Mouse (Mus musculus) stomach, embryonic 15.5 days (tissue): Measurements from ENCODE around the gene Ttc41. TPM values are rescaled to one million over a fixed set of nuclear protein-coding genes. Genes with fewer than 3 reads are reported as not detected.

Experiments used
- ATAC-seq: fragments of 200-750 bp; cut with Nextera tagmentation; 2 replicates; pipeline ENCODE4 v1.8.0; 2017; ENCODE audit warnings: low read depth, moderate number of reproducible peaks, moderate TSS enrichment; ENCODE audit not compliant: insufficient read depth, low FRiP score
- H3K27ac ChIP-seq: fragments of 300-500 bp; sonication (generic); 2 replicates; pipeline ENCODE4 v1.5.1; 2015; ENCODE audit warnings: mild to moderate bottlenecking, inconsistent platforms
- H3K27me3 ChIP-seq: fragments of 300-500 bp; sonication (generic); replicated peaks from 2 replicates; pipeline ENCODE4 v1.6.1; 2015; ENCODE audit warnings: inconsistent platforms
- H3K36me3 ChIP-seq: fragments of 300-500 bp; sonication (generic); 2 replicates; pipeline ENCODE4 v1.6.1; 2015; ENCODE audit warnings: inconsistent platforms
- H3K4me1 ChIP-seq: fragments of 300-500 bp; sonication (generic); 2 replicates; pipeline ENCODE4 v1.6.1; 2015; ENCODE audit warnings: inconsistent platforms
- H3K4me2 ChIP-seq: fragments of 300-500 bp; sonication (generic); 2 replicates; pipeline ENCODE4 v1.6.1; 2015; ENCODE audit warnings: mild to moderate bottlenecking, inconsistent platforms
- H3K4me3 ChIP-seq: fragments of 300-500 bp; sonication (generic); replicated peaks from 2 replicates; pipeline ENCODE4 v1.5.1; 2015; ENCODE audit warnings: inconsistent platforms
- H3K9ac ChIP-seq: fragments of 300-500 bp; sonication (generic); 2 replicates; pipeline ENCODE4 v1.6.1; 2015; ENCODE audit warnings: inconsistent platforms
- H3K9me3 ChIP-seq: fragments of 300-500 bp; sonication (generic); 2 replicates; pipeline ENCODE4 v1.6.1; 2016; ENCODE audit warnings: inconsistent platforms
- WGBS: fragments of 180-500 bp; shearing (Covaris S2); methylation state at CpG from one replicate; pipeline ENCODE4 v1.1.7; 2015; 5-methylcytosine and 5-hydroxymethylcytosine counted together
- polyA plus RNA-seq: library from polyadenylated mRNA; unstranded; fragments of >200 nt; fragmentation: Nextera tagmentation; extraction: Ambion mirVana; gene quantifications from 2 replicates; pipeline ENCODE4 v1.2.1, GENCODE M21; 2015

The Ttc41 gene
- polyA plus RNA-seq, 1 experiment from 2014 or later, result 1.6 TPM

DNA sequence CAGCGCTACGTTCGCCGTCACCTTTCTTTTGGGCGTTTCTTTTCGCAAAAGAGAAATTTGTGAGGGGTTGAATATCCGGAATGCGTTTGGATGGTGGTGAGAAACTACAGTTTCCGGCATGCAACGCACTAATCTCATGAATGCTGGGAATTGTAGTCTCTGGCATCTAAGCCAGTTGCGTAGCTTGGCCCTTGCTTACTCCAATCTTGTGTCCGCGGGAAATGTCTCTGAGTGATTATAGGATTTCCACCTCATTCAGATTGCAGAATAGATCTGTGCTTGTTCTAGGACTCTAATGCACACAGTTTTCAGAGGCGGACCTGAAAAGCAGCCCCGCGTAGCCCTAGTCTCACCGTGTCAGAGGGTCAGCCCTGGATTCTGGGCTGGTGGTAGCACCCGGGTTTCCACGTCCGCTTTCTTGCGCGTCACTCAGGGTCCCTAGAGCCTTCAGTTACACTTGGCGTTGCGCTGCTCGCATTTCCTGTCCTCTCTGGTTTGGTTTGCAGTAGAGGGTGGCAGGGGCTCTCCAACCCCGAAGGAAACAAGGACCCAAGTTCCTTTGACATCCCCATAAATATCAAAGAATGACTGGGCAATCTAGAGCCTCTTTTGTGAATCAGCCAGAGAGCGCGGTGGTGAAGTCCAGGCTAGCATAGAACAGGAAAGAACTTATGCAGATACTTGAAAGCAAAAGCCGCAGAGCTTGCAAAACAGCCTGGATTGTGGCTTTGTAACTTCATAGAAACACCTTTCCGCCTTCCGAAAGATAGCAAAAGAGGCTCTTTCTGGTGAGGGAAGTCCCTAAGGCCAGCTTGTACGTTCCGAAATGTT is 526 bp downstream of the Ttc41 start:
- Histone ChIP-seq H3K4me3 (peak overlapping the region; percentile 95), H3K9ac (peak overlapping the region; percentile 54), H3K4me2 (peak overlapping the region; percentile 80), H3K27me3 (no peaks in the 10 kb centered on the region), H3K9me3 (no peaks in the 10 kb centered on the region), H3K27ac (peak overlapping the region; percentile 96), H3K4me1 (peaks cover 28% of the 10 kb centered on the region), H3K36me3 (peaks cover 15% of the 10 kb centered on the region)
- WGBS, result 3% methylated on average over 33 of the region's 33 CpGs
- ATAC-seq, result peak; percentile 85

DNA sequence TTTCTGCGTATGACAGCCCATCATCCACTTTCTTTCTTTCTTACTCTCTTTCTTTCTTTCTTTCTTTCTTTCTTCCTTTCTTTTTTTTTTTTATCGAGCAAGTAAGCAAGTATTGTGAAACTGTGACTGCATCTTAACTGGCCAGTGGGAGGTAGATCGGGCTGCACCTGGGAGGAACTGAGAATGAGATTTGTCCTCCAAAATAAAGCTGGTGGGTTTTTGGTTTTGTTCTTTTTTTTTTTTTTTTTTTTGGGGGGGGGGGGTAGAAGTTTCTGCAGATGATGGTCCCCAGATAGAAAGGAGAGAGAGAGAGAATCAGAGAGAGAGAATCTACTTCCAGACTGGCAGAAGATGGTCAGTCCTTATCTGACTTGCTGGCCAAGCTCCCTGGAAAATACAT is 1.5 kb downstream of the Ttc41 start:
- ATAC-seq, result no peak
- Histone ChIP-seq H3K9me3 (no peaks in the 10 kb centered on the region), H3K27ac (peak overlapping the region; percentile 96; the same call in 1 of the 2 replicates), H3K4me2 (peak overlapping the region; percentile 80; the same call in 1 of the 2 replicates), H3K27me3 (no peaks in the 10 kb centered on the region), H3K4me3 (no peak overlapping the region), H3K36me3 (peaks cover 7% of the 10 kb centered on the region; the same call in 1 of the 2 replicates), H3K4me1 (peaks cover 21% of the 10 kb centered on the region; the same call in 1 of the 2 replicates), H3K9ac (no peak overlapping the region)
- WGBS, result 78% methylated on average over 3 of the region's 3 CpGs

GRCm38 (mm10) chr10:86712156-86712555 is 6.5 kb downstream of the Ttc41 start:
- H3K4me2 ChIP-seq, result no peak overlapping the region
- H3K36me3 ChIP-seq, result no peaks in the 10 kb centered on the region
- H3K9ac ChIP-seq, result no peak overlapping the region
- H3K4me3 ChIP-seq, result no peak overlapping the region
- no peaks in the 10 kb centered on the region for H3K4me1 ChIP-seq
- no peaks in the 10 kb centered on the region for H3K27me3 ChIP-seq
- H3K27ac ChIP-seq, result no peak overlapping the region
- WGBS, result 70% methylated on average over 3 of the region's 3 CpGs
- no peaks in the 10 kb centered on the region for H3K9me3 ChIP-seq
- no peak for ATAC-seq

- ATAC-seq, result peak; percentile 70
- H3K27ac ChIP-seq, result peak overlapping the region; percentile 49; the same call in 1 of the 2 replicates
- H3K4me3 ChIP-seq, result peak overlapping the region; percentile 26
- 2% methylated on average over 12 of the region's 12 CpGs for WGBS
- no peaks in the 10 kb centered on the region for H3K36me3 ChIP-seq
- no peaks in the 10 kb centered on the region for H3K27me3 ChIP-seq
- H3K4me2 ChIP-seq, result peak overlapping the region; percentile 69
- no peaks in the 10 kb centered on the region for H3K9me3 ChIP-seq
- no peak overlapping the region; the same call in 1 of the 2 replicates for H3K9ac ChIP-seq
- H3K4me1 ChIP-seq, result peaks cover 9% of the 10 kb centered on the region; the same call in 1 of the 2 replicates
These were observed 22.0 kb downstream of the Ttc41 start for GRCm38 (mm10) chr10:86727548-86727980.

DNA sequence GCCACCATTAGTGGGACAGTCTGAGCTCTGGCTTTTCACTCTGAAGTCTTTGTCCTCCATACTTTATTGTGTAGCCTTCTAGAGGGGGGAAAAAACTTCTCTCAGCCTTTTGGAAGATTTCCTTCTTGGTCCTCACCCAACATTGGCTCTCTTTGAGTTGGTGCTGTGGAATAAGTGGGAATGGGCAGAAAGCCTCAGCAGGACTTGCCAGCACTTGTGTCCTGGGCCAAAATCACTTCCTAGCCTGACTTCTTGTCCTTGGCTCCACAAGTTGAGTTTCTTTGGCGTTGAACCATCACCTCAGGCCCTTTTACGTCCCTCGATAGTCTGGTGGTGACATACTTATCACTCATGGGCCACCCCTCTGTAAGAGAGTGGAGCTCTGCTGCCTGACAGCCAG is 22.6 kb downstream of the Ttc41 start:
- Histone ChIP-seq H3K9me3 (no peaks in the 10 kb centered on the region), H3K27ac (no peak overlapping the region), H3K36me3 (no peaks in the 10 kb centered on the region), H3K4me2 (no peak overlapping the region), H3K27me3 (no peaks in the 10 kb centered on the region), H3K4me3 (no peak overlapping the region), H3K4me1 (peaks cover 9% of the 10 kb centered on the region; the same call in 1 of the 2 replicates), H3K9ac (no peak overlapping the region)
- WGBS, result 90% methylated on average over 3 of the region's 3 CpGs
- no peak for ATAC-seq

DNA sequence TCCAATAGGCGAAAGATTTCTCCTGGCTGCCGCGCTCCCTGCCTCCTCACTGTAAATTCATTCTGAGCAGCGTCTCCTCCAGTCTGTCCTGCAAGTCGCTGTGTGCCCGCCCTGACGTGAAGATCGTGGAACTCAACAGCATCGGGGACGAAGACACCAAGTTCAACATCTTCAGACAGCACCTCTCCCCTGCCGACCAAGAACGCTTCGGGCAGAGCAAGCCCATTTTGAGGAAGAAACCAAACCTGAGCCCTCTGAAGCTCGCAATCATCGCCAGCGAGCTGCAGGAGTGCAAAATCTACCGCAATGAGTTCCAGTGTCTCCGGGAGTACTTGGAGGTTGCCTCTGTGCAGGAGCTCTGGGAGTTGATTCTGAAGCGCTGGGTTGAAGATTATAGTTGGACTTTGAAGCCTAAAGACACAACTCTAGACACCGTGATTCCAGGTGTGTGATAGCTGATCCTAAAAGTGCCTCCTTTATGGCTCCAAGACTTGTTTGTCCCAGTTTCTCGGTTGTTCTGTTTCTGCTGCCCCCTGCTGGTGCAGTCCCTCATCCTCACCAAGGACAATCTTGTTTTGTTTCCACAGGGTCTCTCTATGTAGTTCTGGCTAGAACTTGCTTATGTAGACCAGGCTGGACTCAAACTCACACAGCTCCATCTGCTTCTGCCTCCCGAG is 25.4 kb downstream of the Ttc41 start:
- Histone ChIP-seq H3K4me3 (peak overlapping the region; percentile 40), H3K27ac (no peak overlapping the region), H3K4me2 (peak overlapping the region; percentile 64), H3K4me1 (peaks cover 9% of the 10 kb centered on the region; the same call in 1 of the 2 replicates), H3K9ac (peak overlapping the region; percentile 14; the same call in 1 of the 2 replicates), H3K36me3 (no peaks in the 10 kb centered on the region), H3K27me3 (no peaks in the 10 kb centered on the region), H3K9me3 (no peaks in the 10 kb centered on the region)
- ATAC-seq, result peak; percentile 48; the same call in 1 of the 2 replicates
- WGBS, result 11% methylated on average over 22 of the region's 22 CpGs

- no peaks in the 10 kb centered on the region for H3K9me3 ChIP-seq
- H3K27me3 ChIP-seq, result no peaks in the 10 kb centered on the region
- no peaks in the 10 kb centered on the region for H3K36me3 ChIP-seq
- no peak overlapping the region for H3K9ac ChIP-seq
- H3K27ac ChIP-seq, result no peak overlapping the region
- no peak overlapping the region for H3K4me3 ChIP-seq
- peaks cover 9% of the 10 kb centered on the region; the same call in 1 of the 2 replicates for H3K4me1 ChIP-seq
- 38% methylated on average over 2 of the region's 2 CpGs for WGBS
- no peak overlapping the region for H3K4me2 ChIP-seq
- ATAC-seq, result no peak
These were observed 25.9 kb downstream of the Ttc41 start for GRCm38 (mm10) chr10:86731500-86731863.

DNA sequence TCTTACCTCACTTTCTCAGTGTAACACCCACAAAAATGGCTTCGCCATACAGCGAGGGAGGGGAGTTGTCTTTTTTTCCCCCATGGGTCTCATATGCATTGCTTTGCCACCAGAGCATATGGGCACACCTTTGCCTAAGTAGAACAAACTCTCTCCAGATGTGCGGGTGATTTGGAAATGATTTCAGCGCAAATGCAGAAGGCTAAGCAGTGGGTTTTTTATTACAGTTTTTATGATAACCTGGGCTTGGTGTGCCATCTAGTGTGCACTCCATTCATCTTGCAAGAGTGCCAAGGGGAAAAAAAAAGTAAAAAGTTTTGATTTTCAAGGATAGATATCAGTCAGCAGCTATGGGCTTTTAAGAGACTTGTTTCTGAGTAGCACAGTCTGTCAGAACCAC is 29.4 kb downstream of the Ttc41 start:
- Histone ChIP-seq H3K27me3 (no peaks in the 10 kb centered on the region), H3K4me1 (no peaks in the 10 kb centered on the region), H3K4me2 (no peak overlapping the region), H3K4me3 (no peak overlapping the region), H3K9ac (no peak overlapping the region), H3K36me3 (no peaks in the 10 kb centered on the region), H3K27ac (no peak overlapping the region), H3K9me3 (no peaks in the 10 kb centered on the region)
- ATAC-seq, result no peak
- WGBS, result 89% methylated on average over 4 of the region's 4 CpGs

DNA sequence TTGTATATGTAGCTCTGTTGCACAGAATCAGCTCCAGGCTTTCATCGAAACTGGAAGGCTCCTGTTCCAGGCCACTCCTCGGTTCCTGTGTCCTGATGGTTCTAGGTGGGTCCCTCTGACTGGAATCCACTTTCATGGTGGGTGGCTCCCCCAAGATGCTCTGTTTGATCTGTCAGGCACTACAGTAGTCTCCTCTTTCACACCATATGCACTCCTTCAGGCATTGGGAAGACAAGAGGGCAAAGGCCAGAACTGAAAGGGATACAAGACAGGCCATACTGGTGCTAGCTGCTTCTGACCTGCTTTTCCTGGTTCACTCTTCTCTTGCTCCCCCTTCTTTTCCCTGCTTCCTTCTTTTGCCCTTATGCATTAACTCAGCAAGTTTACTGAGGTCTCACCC is 37.3 kb downstream of the Ttc41 start:
- no peak overlapping the region for H3K27ac ChIP-seq
- H3K27me3 ChIP-seq, result no peaks in the 10 kb centered on the region
- no peak overlapping the region for H3K4me3 ChIP-seq
- ATAC-seq, result no peak
- WGBS, result 79% methylated on average over 2 of the region's 2 CpGs
- no peak overlapping the region for H3K9ac ChIP-seq
- H3K36me3 ChIP-seq, result no peaks in the 10 kb centered on the region
- no peaks in the 10 kb centered on the region for H3K9me3 ChIP-seq
- no peak overlapping the region for H3K4me2 ChIP-seq
- no peaks in the 10 kb centered on the region for H3K4me1 ChIP-seq

- H3K9ac ChIP-seq, result no peak overlapping the region
- no peak overlapping the region for H3K4me2 ChIP-seq
- no peaks in the 10 kb centered on the region for H3K4me1 ChIP-seq
- 89% methylated on average over 7 of the region's 7 CpGs for WGBS
- no peak for ATAC-seq
- no peaks in the 10 kb centered on the region for H3K36me3 ChIP-seq
- H3K9me3 ChIP-seq, result no peaks in the 10 kb centered on the region
- H3K4me3 ChIP-seq, result no peak overlapping the region
- no peaks in the 10 kb centered on the region for H3K27me3 ChIP-seq
- no peak overlapping the region for H3K27ac ChIP-seq
These were observed 38.7 kb downstream of the Ttc41 start for GRCm38 (mm10) chr10:86744306-86744705.

DNA sequence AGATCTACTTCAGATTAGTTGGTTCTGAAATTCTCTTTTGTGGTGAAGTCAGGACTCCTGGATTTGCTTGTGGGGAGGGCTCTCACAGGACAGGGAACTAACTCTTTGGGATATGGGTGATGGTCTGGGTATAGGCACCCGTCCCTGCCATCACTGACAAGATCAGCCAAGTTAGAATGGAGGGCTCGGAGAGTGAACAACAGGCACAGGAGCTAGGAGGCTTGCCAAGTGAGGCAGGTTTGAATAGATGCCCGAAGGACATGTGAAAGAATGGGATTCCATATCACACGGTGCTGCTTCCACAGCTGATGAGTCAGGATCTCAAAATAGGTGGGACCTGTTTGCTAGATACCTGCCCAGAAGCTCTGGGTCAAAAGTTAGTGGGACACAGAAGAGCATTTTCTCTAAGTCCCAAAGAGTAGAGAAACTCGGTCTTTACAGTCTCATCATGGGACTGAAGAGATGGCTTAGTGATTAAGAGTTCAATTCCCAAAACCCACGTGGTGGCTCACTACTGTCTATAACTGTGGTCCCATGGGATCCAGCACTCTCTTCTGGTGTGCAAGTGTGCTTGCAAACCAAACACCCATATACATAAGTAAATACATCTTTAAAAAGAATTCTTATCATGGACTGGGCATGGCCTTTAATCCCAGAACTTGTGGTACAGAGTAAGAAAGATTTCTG is 50.3 kb downstream of the Ttc41 start:
- no peak for ATAC-seq

More for the DNA sequence above, 50.3 kb downstream of the Ttc41 start:
- no peaks in the 10 kb centered on the region for H3K4me1 ChIP-seq
- no peak overlapping the region for H3K4me3 ChIP-seq
- H3K27ac ChIP-seq, result no peak overlapping the region
- no peaks in the 10 kb centered on the region for H3K36me3 ChIP-seq
- no peak overlapping the region for H3K9ac ChIP-seq
- H3K4me2 ChIP-seq, result no peak overlapping the region
- no peaks in the 10 kb centered on the region for H3K9me3 ChIP-seq
- no peaks in the 10 kb centered on the region for H3K27me3 ChIP-seq
- 81% methylated on average over 6 of the region's 6 CpGs for WGBS
